Mouse (Mus musculus) kidney, embryonic 14.5 days (tissue): ENCODE results near the gene Cd63. TPM values are rescaled to one million over a fixed set of nuclear protein-coding genes. Genes with fewer than 3 reads are reported as not detected.

Experiments used
- polyA plus RNA-seq: library from polyadenylated mRNA; unstranded; fragments of >200 nt; fragmentation: Nextera tagmentation; extraction: Ambion mirVana; gene quantifications from 2 replicates; pipeline ENCODE4 v1.2.1, GENCODE M21; 2014

Cd63 gene
- polyA plus RNA-seq, 1 experiment from 2014 or later, result 479 TPM

Other genes with a start within 250 kb of the Cd63 start
- 6.8 and 10.1 TPM in 2 replicates for gene Suox, start 226.9 kb upstream of the Cd63 start, polyA plus RNA-seq
- gene Rab5b, start 204.7 kb upstream of the Cd63 start, polyA plus RNA-seq, result 34.9 and 54.6 TPM in 2 replicates
- 1.0 and 2.6 TPM in 2 replicates for gene Pmel, start 196.8 kb upstream of the Cd63 start, polyA plus RNA-seq
- gene Cdk2, start 196.0 kb upstream of the Cd63 start, polyA plus RNA-seq, result 98.1 and 103 TPM in 2 replicates
- 4.1 and 4.7 TPM in 2 replicates for gene Dgka, start 156.1 kb upstream of the Cd63 start, polyA plus RNA-seq
- gene Pym1, start 153.1 kb upstream of the Cd63 start, polyA plus RNA-seq, result 41.3 and 55.4 TPM in 2 replicates
- gene Mmp19, start 110.1 kb upstream of the Cd63 start, polyA plus RNA-seq, result 0.24 and 0.60 TPM in 2 replicates
- gene Dnajc14, start 96.9 kb upstream of the Cd63 start, polyA plus RNA-seq, result 25.8 and 36.9 TPM in 2 replicates
- gene Tmem198b, start 96.6 kb upstream of the Cd63 start, polyA plus RNA-seq, result 14.6 and 15.9 TPM in 2 replicates
- 219 and 284 TPM in 2 replicates for gene Sarnp, start 83.7 kb upstream of the Cd63 start, polyA plus RNA-seq
- 86.6 and 106 TPM in 2 replicates for gene Ormdl2, start 79.3 kb upstream of the Cd63 start, polyA plus RNA-seq
- gene Gdf11, start 9.3 kb upstream of the Cd63 start, polyA plus RNA-seq, result 7.2 and 8.7 TPM in 2 replicates
- 14.5 and 15.7 TPM in 2 replicates for gene Rdh5, start 21.9 kb downstream of the Cd63 start, polyA plus RNA-seq
- 219 and 258 TPM in 2 replicates for gene Bloc1s1, start 23.0 kb downstream of the Cd63 start, polyA plus RNA-seq
- gene Itga7, start 32.8 kb downstream of the Cd63 start, polyA plus RNA-seq, result 0.77 and 1.3 TPM in 2 replicates
- gene Mettl7b, start 60.0 kb downstream of the Cd63 start, polyA plus RNA-seq, result 0.21 and 1.4 TPM in 2 replicates
- not detected in 2 replicates for gene Olfr9, start 88.4 kb downstream of the Cd63 start, polyA plus RNA-seq
- gene Olfr763, start 109.8 kb downstream of the Cd63 start, polyA plus RNA-seq, result not detected in 2 replicates
- not detected in 2 replicates for gene Olfr764-ps1, start 138.9 kb downstream of the Cd63 start, polyA plus RNA-seq
- gene Olfr765, start 149.0 kb downstream of the Cd63 start, polyA plus RNA-seq, result not detected in 2 replicates
- not detected in 2 replicates for gene Olfr766-ps1, start 168.0 kb downstream of the Cd63 start, polyA plus RNA-seq
- not detected in 2 replicates for gene Olfr767, start 181.9 kb downstream of the Cd63 start, polyA plus RNA-seq
- gene Olfr768, start 198.4 kb downstream of the Cd63 start, polyA plus RNA-seq, result not detected in 2 replicates
- not detected in 2 replicates for gene Olfr769, start 216.9 kb downstream of the Cd63 start, polyA plus RNA-seq
- gene Olfr770, start 238.0 kb downstream of the Cd63 start, polyA plus RNA-seq, result not detected in 2 replicates